Mouse (Mus musculus) liver, adult (tissue): ENCODE results near the gene Coro2b.

Source experiments
- GATA4 ChIP-seq: IDR thresholded peaks from 2 replicates; pipeline ENCODE4 v1.6.1; 2014; ENCODE audit warnings: mild to moderate bottlenecking, low read length; ENCODE audit not compliant: insufficient replicate concordance

The Coro2b gene

GRCm38 (mm10) chr9:62504129-62504528, 32.7 kb downstream of the Coro2b start:
- TF ChIP-seq GATA4: no peak

GRCm38 (mm10) chr9:62502361-62502760, 34.5 kb downstream of the Coro2b start:
- TF ChIP-seq GATA4: no peak

- TF ChIP-seq GATA4: no peak
Measured at GRCm38 (mm10) chr9:62501566-62501965, 35.3 kb downstream of the Coro2b start.

GRCm38 (mm10) chr9:62500007-62500406, 36.8 kb downstream of the Coro2b start:
- TF ChIP-seq GATA4: no peak

- TF ChIP-seq GATA4: no peak
Measured at GRCm38 (mm10) chr9:62498945-62499344, 37.9 kb downstream of the Coro2b start.

GRCm38 (mm10) chr9:62497135-62498092, 39.4 kb downstream of the Coro2b start:
- no peak for TF ChIP-seq GATA4

- TF ChIP-seq GATA4: no peak
Measured at GRCm38 (mm10) chr9:62492306-62492990, 44.4 kb downstream of the Coro2b start.

- TF ChIP-seq GATA4: no peak
Measured at GRCm38 (mm10) chr9:62491611-62492010, 45.2 kb downstream of the Coro2b start.

- TF ChIP-seq GATA4: peak; percentile 79
Measured at GRCm38 (mm10) chr9:62491104-62491503, 45.7 kb downstream of the Coro2b start.

- no peak for TF ChIP-seq GATA4
Measured at GRCm38 (mm10) chr9:62484107-62484506, 52.7 kb downstream of the Coro2b start.

GRCm38 (mm10) chr9:62482788-62483187, 54.1 kb downstream of the Coro2b start:
- TF ChIP-seq GATA4: no peak

GRCm38 (mm10) chr9:62480898-62481642, 55.8 kb downstream of the Coro2b start:
- no peak for TF ChIP-seq GATA4

GRCm38 (mm10) chr9:62480149-62480548, 56.7 kb downstream of the Coro2b start:
- no peak for TF ChIP-seq GATA4

GRCm38 (mm10) chr9:62476782-62477487, 59.9 kb downstream of the Coro2b start:
- peak; percentile 27; the same call in 1 of the 2 replicates for TF ChIP-seq GATA4

- no peak for TF ChIP-seq GATA4
Measured at GRCm38 (mm10) chr9:62474206-62474605, 62.6 kb downstream of the Coro2b start.
